Mouse (Mus musculus) forebrain, postnatal 0 days (tissue): ENCODE measurements around the gene Sema4a. TPM values are rescaled to one million over a fixed set of nuclear protein-coding genes. Genes with fewer than 3 reads are reported as not detected.

Experiments used
- ATAC-seq: fragments of 200-750 bp; cut with Nextera tagmentation; 2 replicates; pipeline ENCODE4 v1.8.0; 2017; ENCODE audit warnings: mild to moderate bottlenecking, moderate library complexity
- DNase-seq: peaks from one replicate; pipeline ENCODE4 v3.0.0-alpha.2; 2015
- H3K27ac ChIP-seq: fragments of 300-500 bp; sonication (generic); 2 replicates; pipeline ENCODE4 v1.5.1; 2014; ENCODE audit warnings: low read depth, mild to moderate bottlenecking, antibody characterized with exemption, low read length, moderate library complexity, mixed read lengths
- H3K27me3 ChIP-seq: fragments of 300-500 bp; sonication (generic); 2 replicates; pipeline ENCODE4 v1.6.1; 2014; ENCODE audit warnings: mild to moderate bottlenecking, low read length, mixed read lengths; ENCODE audit not compliant: insufficient read depth
- H3K36me3 ChIP-seq: fragments of 300-500 bp; sonication (generic); 2 replicates; pipeline ENCODE4 v1.6.1; 2014; ENCODE audit warnings: mild to moderate bottlenecking, moderate library complexity; ENCODE audit not compliant: insufficient read depth
- H3K4me1 ChIP-seq: fragments of 300-500 bp; sonication (generic); 2 replicates; pipeline ENCODE4 v1.6.1; 2014; ENCODE audit warnings: antibody characterized with exemption; ENCODE audit not compliant: insufficient read depth
- H3K4me2 ChIP-seq: fragments of 300-500 bp; sonication (generic); 2 replicates; pipeline ENCODE4 v1.6.1; 2014; ENCODE audit warnings: low read depth, mild to moderate bottlenecking, moderate library complexity
- H3K4me3 ChIP-seq: fragments of 300-500 bp; sonication (generic); 2 replicates; pipeline ENCODE4 v1.5.1; 2014; ENCODE audit warnings: low read depth, low read length, mixed read lengths
- H3K9ac ChIP-seq: fragments of 300-500 bp; sonication (generic); 2 replicates; pipeline ENCODE4 v1.6.1; 2014; ENCODE audit warnings: mild to moderate bottlenecking
- H3K9me3 ChIP-seq: fragments of 300-500 bp; sonication (generic); 2 replicates; pipeline ENCODE4 v1.6.1; 2016; ENCODE audit warnings: low read length
- CTCF ChIP-seq: sonication (generic); IDR thresholded peaks from 2 replicates; pipeline ENCODE4 v1.5.1; 2016; ENCODE audit warnings: antibody characterized with exemption, control low read depth, low read depth
- WGBS: fragments of 180-500 bp; shearing (Covaris S2); extraction: QIAGEN DNeasy Blood & Tissue Kit; methylation state at CpG from one replicate; pipeline ENCODE4 v1.1.7; 2014; 5-methylcytosine and 5-hydroxymethylcytosine counted together
- microRNA-seq, 2 experiments: library from miRNA; unstranded; fragments of <30 nt; microRNA quantifications; one replicate each; pipeline ENCODE4; 2016
- polyA plus RNA-seq: library from polyadenylated mRNA; unstranded; fragments of >200 nt; fragmentation: Nextera tagmentation; extraction: Ambion mirVana; gene quantifications from 2 replicates; pipeline ENCODE4 v1.2.1, GENCODE M21; 2015
- total RNA-seq: library from RNA; depleted of rRNA; stranded (reverse); fragments of >200 nt; gene quantifications from 2 replicates; pipeline ENCODE4 v1.2.3, GENCODE M21; 2014; rRNA removed

Sema4a gene
- total and polyA plus RNA-seq, 2 experiments from 2014 or later = 25.8 to 31.5 TPM

GRCm38 (mm10) chr3:88407090-88407489 is 53.9 kb downstream of the Sema4a start:
- peak; percentile 91 for DNase-seq
- H3K9me3 ChIP-seq = no peaks in the 10 kb centered on the region
- peaks cover 7% of the 10 kb centered on the region; the same call in 1 of the 2 replicates for H3K4me1 ChIP-seq
- no peak overlapping the region for H3K4me3 ChIP-seq
- H3K27ac ChIP-seq = no peak overlapping the region
- ATAC-seq = peak; percentile 38
- no peaks in the 10 kb centered on the region for H3K27me3 ChIP-seq
- no peak overlapping the region for H3K9ac ChIP-seq
- TF ChIP-seq CTCF = peak; percentile 97
- 0% methylated on average over 2 of the region's 2 CpGs for WGBS
- H3K36me3 ChIP-seq = peaks cover 11% of the 10 kb centered on the region
- H3K4me2 ChIP-seq = no peak overlapping the region

GRCm38 (mm10) chr3:88403522-88404230 is 57.3 kb downstream of the Sema4a start:
- whole genome bisulfite sequencing = 95% methylated on average over 10 of the region's 10 CpGs

GRCm38 (mm10) chr3:88398666-88399065 is 62.3 kb downstream of the Sema4a start:
- no peak for TF ChIP-seq CTCF
- no peak for ATAC-seq
- Histone ChIP-seq H3K27ac (no peak overlapping the region), H3K4me2 (no peak overlapping the region), H3K9me3 (no peaks in the 10 kb centered on the region), H3K9ac (no peak overlapping the region), H3K4me3 (no peak overlapping the region), H3K36me3 (no peaks in the 10 kb centered on the region), H3K4me1 (no peaks in the 10 kb centered on the region), H3K27me3 (no peaks in the 10 kb centered on the region)
- DNase-seq = no peak
- 79% methylated on average over 2 of the region's 2 CpGs for WGBS

More at GRCm38 (mm10) chr3:88403522-88404230, 57.3 kb downstream of the Sema4a start:
- H3K9me3 ChIP-seq = no peaks in the 10 kb centered on the region
- TF ChIP-seq CTCF = no peak
- H3K36me3 ChIP-seq = no peaks in the 10 kb centered on the region
- no peak for ATAC-seq
- no peak overlapping the region for H3K4me2 ChIP-seq
- DNase-seq = no peak
- H3K4me3 ChIP-seq = no peak overlapping the region
- no peak overlapping the region for H3K9ac ChIP-seq
- H3K27me3 ChIP-seq = no peaks in the 10 kb centered on the region
- no peaks in the 10 kb centered on the region for H3K4me1 ChIP-seq
- no peak overlapping the region for H3K27ac ChIP-seq

- no peaks in the 10 kb centered on the region for H3K9me3 ChIP-seq
- H3K27ac ChIP-seq = no peak overlapping the region
- H3K4me1 ChIP-seq = no peaks in the 10 kb centered on the region
- no peak overlapping the region for H3K9ac ChIP-seq
- 95% methylated on average over 8 of the region's 8 CpGs for WGBS
- ATAC-seq (no peak), DNase-seq (no peak)
- no peak overlapping the region for H3K4me3 ChIP-seq
- TF ChIP-seq CTCF = no peak
- no peak overlapping the region for H3K4me2 ChIP-seq
- no peaks in the 10 kb centered on the region for H3K36me3 ChIP-seq
- H3K27me3 ChIP-seq = no peaks in the 10 kb centered on the region
Observed at GRCm38 (mm10) chr3:88395742-88396141, 65.2 kb downstream of the Sema4a start.

- DNase-seq = no peak
- Histone ChIP-seq H3K27me3 (no peaks in the 10 kb centered on the region), H3K4me1 (no peaks in the 10 kb centered on the region), H3K36me3 (no peaks in the 10 kb centered on the region), H3K27ac (no peak overlapping the region), H3K4me2 (no peak overlapping the region), H3K9me3 (no peaks in the 10 kb centered on the region), H3K4me3 (no peak overlapping the region), H3K9ac (no peak overlapping the region)
- TF ChIP-seq CTCF = no peak
- no peak for ATAC-seq
- WGBS = 94% methylated on average over 6 of the region's 6 CpGs
Observed at GRCm38 (mm10) chr3:88395288-88395687, 65.7 kb downstream of the Sema4a start.

- no peaks in the 10 kb centered on the region for H3K4me1 ChIP-seq
- DNase-seq (no peak), ATAC-seq (no peak)
- H3K36me3 ChIP-seq = no peaks in the 10 kb centered on the region
- H3K4me3 ChIP-seq = no peak overlapping the region
- no peak overlapping the region for H3K9ac ChIP-seq
- H3K4me2 ChIP-seq = no peak overlapping the region
- H3K27ac ChIP-seq = no peak overlapping the region
- 90% methylated on average over 9 of the region's 9 CpGs for WGBS
- H3K9me3 ChIP-seq = no peaks in the 10 kb centered on the region
- no peaks in the 10 kb centered on the region for H3K27me3 ChIP-seq
- TF ChIP-seq CTCF = no peak
Observed at GRCm38 (mm10) chr3:88393776-88394375, 67.1 kb downstream of the Sema4a start.

Small RNAs within 50 kb of the gene (microRNA-seq; reads per million reads assigned to microRNA genes)
- gene Mir7011 = 0 reads per million in 2 experiments

Other genes starting within 250 kb of the Sema4a start
- gene Rhbg, start 206.5 kb downstream of the Sema4a start, total RNA-seq = 0.19 TPM in 1 of 2 replicates, not detected in the other
- 0.21 and 0.25 TPM in 2 replicates for gene Rhbg, start 206.5 kb downstream of the Sema4a start, polyA plus RNA-seq
- gene Gm38392, start 174.0 kb downstream of the Sema4a start, total RNA-seq = 0.69 TPM in 1 of 2 replicates, not detected in the other
- gene Gm38392, start 174.0 kb downstream of the Sema4a start, polyA plus RNA-seq = 0.16 TPM in 1 of 2 replicates, not detected in the other
- 1.2 and 5.0 TPM in 2 replicates for gene Tsacc, start 164.2 kb downstream of the Sema4a start, total RNA-seq
- gene Tsacc, start 164.2 kb downstream of the Sema4a start, polyA plus RNA-seq = 11.9 and 12.0 TPM in 2 replicates
- gene Cct3, start 164.1 kb downstream of the Sema4a start, total RNA-seq = 373 and 393 TPM in 2 replicates
- 440 and 452 TPM in 2 replicates for gene Cct3, start 164.1 kb downstream of the Sema4a start, polyA plus RNA-seq
- gene Glmp, start 136.2 kb downstream of the Sema4a start, total RNA-seq = 44.8 and 55.2 TPM in 2 replicates
- 118 and 125 TPM in 2 replicates for gene Glmp, start 136.2 kb downstream of the Sema4a start, polyA plus RNA-seq
- gene Tmem79, start 125.0 kb downstream of the Sema4a start, total RNA-seq = 0.33 and 1.5 TPM in 2 replicates
- 0.79 and 0.92 TPM in 2 replicates for gene Tmem79, start 125.0 kb downstream of the Sema4a start, polyA plus RNA-seq
- 85.3 and 96.5 TPM in 2 replicates for gene Smg5, start 124.9 kb downstream of the Sema4a start, total RNA-seq
- gene Smg5, start 124.9 kb downstream of the Sema4a start, polyA plus RNA-seq = 29.2 and 33.8 TPM in 2 replicates
- gene Paqr6, start 96.6 kb downstream of the Sema4a start, total RNA-seq = 1.3 and 3.3 TPM in 2 replicates
- 2.7 and 3.0 TPM in 2 replicates for gene Paqr6, start 96.6 kb downstream of the Sema4a start, polyA plus RNA-seq
- gene Bglap3, start 88.4 kb downstream of the Sema4a start, total RNA-seq = not detected in 2 replicates
- gene Bglap3, start 88.4 kb downstream of the Sema4a start, polyA plus RNA-seq = not detected in 2 replicates
- gene Bglap2, start 82.5 kb downstream of the Sema4a start, total RNA-seq = 9.2 TPM in 1 of 2 replicates, not detected in the other
- gene Bglap2, start 82.5 kb downstream of the Sema4a start, polyA plus RNA-seq = not detected in 2 replicates
- gene Bglap, start 76.7 kb downstream of the Sema4a start, total RNA-seq = 0.76 TPM in 1 of 2 replicates, not detected in the other
- not detected in 2 replicates for gene Bglap, start 76.7 kb downstream of the Sema4a start, polyA plus RNA-seq
- gene Pmf1, start 50.9 kb downstream of the Sema4a start, total RNA-seq = 22.5 and 23.8 TPM in 2 replicates
- gene Pmf1, start 50.9 kb downstream of the Sema4a start, polyA plus RNA-seq = 27.4 and 30.5 TPM in 2 replicates
- gene Slc25a44, start 36.0 kb downstream of the Sema4a start, total RNA-seq = 51.4 and 63.3 TPM in 2 replicates
- gene Slc25a44, start 36.0 kb downstream of the Sema4a start, polyA plus RNA-seq = 35.6 and 36.9 TPM in 2 replicates
- 49.4 and 71.3 TPM in 2 replicates for gene Lmna, start 48.8 kb upstream of the Sema4a start, total RNA-seq
- gene Lmna, start 48.8 kb upstream of the Sema4a start, polyA plus RNA-seq = 51.4 and 52.9 TPM in 2 replicates
- gene Mex3a, start 71.2 kb upstream of the Sema4a start, total RNA-seq = 64.5 and 71.9 TPM in 2 replicates
- 16.2 and 20.5 TPM in 2 replicates for gene Mex3a, start 71.2 kb upstream of the Sema4a start, polyA plus RNA-seq
- not detected in 2 replicates for gene Rab25, start 87.1 kb upstream of the Sema4a start, total RNA-seq
- 0.33 TPM in 1 of 2 replicates, not detected in the other for gene Rab25, start 87.1 kb upstream of the Sema4a start, polyA plus RNA-seq
- gene Lamtor2, start 91.9 kb upstream of the Sema4a start, total RNA-seq = 52.2 and 55.5 TPM in 2 replicates
- gene Lamtor2, start 91.9 kb upstream of the Sema4a start, polyA plus RNA-seq = 186 and 202 TPM in 2 replicates
- 102 and 116 TPM in 2 replicates for gene Ubqln4, start 92.6 kb upstream of the Sema4a start, total RNA-seq
- 29.3 and 30.8 TPM in 2 replicates for gene Ubqln4, start 92.6 kb upstream of the Sema4a start, polyA plus RNA-seq
- 170 and 254 TPM in 2 replicates for gene Ssr2, start 114.7 kb upstream of the Sema4a start, total RNA-seq
- gene Ssr2, start 114.7 kb upstream of the Sema4a start, polyA plus RNA-seq = 204 and 233 TPM in 2 replicates
- 78.8 and 82.2 TPM in 2 replicates for gene Arhgef2, start 144.8 kb upstream of the Sema4a start, total RNA-seq
- gene Arhgef2, start 144.8 kb upstream of the Sema4a start, polyA plus RNA-seq = 37.1 and 66.7 TPM in 2 replicates
- gene Rxfp4, start 192.0 kb upstream of the Sema4a start, total RNA-seq = not detected in 2 replicates
- gene Rxfp4, start 192.0 kb upstream of the Sema4a start, polyA plus RNA-seq = not detected in 2 replicates
- 80.4 and 93.3 TPM in 2 replicates for gene Khdc4, start 224.6 kb upstream of the Sema4a start, total RNA-seq
- 45.9 and 55.1 TPM in 2 replicates for gene Khdc4, start 224.6 kb upstream of the Sema4a start, polyA plus RNA-seq